ENCODE assay signal across 29 mouse cellular contexts in the genomic region with DNA sequence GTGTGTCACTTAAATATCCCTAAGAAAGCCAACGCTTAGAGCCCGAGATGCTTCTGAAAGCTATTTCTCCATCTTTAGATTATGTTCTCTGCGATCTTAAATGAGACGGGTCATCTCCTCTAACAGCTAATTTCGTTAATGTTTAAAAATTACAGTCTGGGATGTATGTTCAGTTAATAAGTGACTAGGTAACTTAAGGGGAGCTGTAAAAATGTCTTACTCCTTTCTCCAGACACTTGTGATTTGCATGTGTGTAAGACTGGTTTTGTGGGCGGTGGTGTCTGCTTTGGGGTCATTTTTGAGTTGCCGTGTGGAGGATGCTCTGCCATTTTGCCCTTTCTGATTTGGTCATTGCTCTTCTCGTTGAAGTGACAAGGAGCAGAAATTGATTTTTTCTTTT. TPM values are rescaled to one million over a fixed set of nuclear protein-coding genes. Genes with fewer than 3 reads are reported as not detected.
DNase-seq lines count a peak whose midpoint lies in the region; ATAC-seq and TF ChIP-seq lines count a peak whose summit lies in the region.
"Had no signal": no experiment of that assay in that cellular context is flagged by ENCODE, and none has a peak within 500 bp of the region (broad histone marks: within the 10 kb centered on the region; RNA-seq: fewer than 3 reads in every experiment).

No protein-coding gene starts in this region.

- H3K9me3 ChIP-seq in kidney, embryonic 16.5 days (ENCODE audit: low read length) = no peaks in the 10 kb centered on the region
- no peaks in the 10 kb centered on the region for H3K9me3 ChIP-seq in intestine, embryonic 15.5 days
- no peaks in the 10 kb centered on the region for H3K9me3 ChIP-seq in intestine, postnatal 0 days (ENCODE audit: control insufficient read depth)
- H3K9me3 ChIP-seq: embryonic facial prominence, embryonic 13.5 days; embryonic facial prominence, embryonic 15.5 days; forebrain, embryonic 10.5 days; forebrain, embryonic 12.5 days had no signal

- no peaks in the 10 kb centered on the region for H3K27me3 ChIP-seq in kidney, embryonic 16.5 days (ENCODE audit: insufficient read depth, low read length)
- H3K27me3 ChIP-seq in intestine, embryonic 15.5 days (replicated peaks) = no peaks in the 10 kb centered on the region
- H3K27me3 ChIP-seq in intestine, postnatal 0 days (replicated peaks; ENCODE audit: control insufficient read depth, insufficient read depth, low read length) = no peaks in the 10 kb centered on the region
- H3K27me3 ChIP-seq: CH12.LX; embryonic facial prominence, embryonic 13.5 days; embryonic facial prominence, embryonic 15.5 days; forebrain, embryonic 12.5 days had no signal

- no peak overlapping the region for H3K4me3 ChIP-seq in kidney, embryonic 16.5 days (ENCODE audit: low read length)
- no peak overlapping the region for H3K4me3 ChIP-seq in intestine, embryonic 15.5 days (replicated peaks)
- no peak overlapping the region for H3K4me3 ChIP-seq in intestine, postnatal 0 days (ENCODE audit: low read depth, low read length)
- H3K4me3 ChIP-seq: embryonic facial prominence, embryonic 13.5 days; embryonic facial prominence, embryonic 15.5 days; erythroblast, embryonic 14.5 days; forebrain, embryonic 10.5 days; forebrain, embryonic 12.5 days had no signal

- DNase-seq in heart, adult 11 months = peak; percentile 11
- DNase-seq in heart, postnatal 36 days = no peak
- DNase-seq in kidney, adult 9 months = no peak
- no peak for DNase-seq in left cerebral cortex, postnatal 14 days (ENCODE audit: low spot score in 2 of 2)
- DNase-seq: adrenal gland, adult 2 months; adrenal gland, postnatal 10 days; adrenal gland, postnatal 25 days; B cell, adult 2 months; cerebellum, adult 11 months; cerebellum, adult 18-20 months; cerebellum, adult 8-10 months; cerebellum, adult 9-11 months; cerebellum, postnatal 14 days; cerebellum, postnatal 36 days; embryo, embryonic 11 days had no signal

- peaks cover 39% of the 10 kb centered on the region for H3K4me1 ChIP-seq in kidney, embryonic 16.5 days (ENCODE audit: insufficient read depth, low read length)
- H3K4me1 ChIP-seq in intestine, embryonic 15.5 days (replicated peaks) = no peaks in the 10 kb centered on the region
- no peaks in the 10 kb centered on the region; the same call in 1 of the 2 replicates for H3K4me1 ChIP-seq in intestine, postnatal 0 days (replicated peaks; ENCODE audit: control insufficient read depth, insufficient read depth, low read length)
- H3K4me1 ChIP-seq: embryonic facial prominence, embryonic 13.5 days; embryonic facial prominence, embryonic 15.5 days; forebrain, embryonic 10.5 days; forebrain, embryonic 12.5 days had no signal

- ATAC-seq in kidney, embryonic 16.5 days (ENCODE audit: low FRiP score, low TSS enrichment) = peak; percentile 49; the same call in 1 of the 2 replicates
- peak; percentile 69 for ATAC-seq in intestine, embryonic 15.5 days
- ATAC-seq in intestine, postnatal 0 days = peak; percentile 42; the same call in 1 of the 2 replicates
- ATAC-seq: CD4-positive, CD25-positive, alpha-beta regulatory T cell, adult 4 months; forebrain, embryonic 14.5 days had no signal

- intact Hi-C loops in heart, postnatal 36 days (cut with DNase I) = no loop called here
- intact Hi-C loops in left cerebral cortex, postnatal 14 days (cut with DNase I) = no loop called here

- H3K9ac ChIP-seq in kidney, embryonic 16.5 days (replicated peaks; ENCODE audit: low read length) = no peak overlapping the region
- H3K9ac ChIP-seq in intestine, embryonic 15.5 days = no peak overlapping the region
- H3K9ac ChIP-seq in intestine, postnatal 0 days (ENCODE audit: low read depth, low read length) = no peak overlapping the region
- H3K9ac ChIP-seq: embryonic facial prominence, embryonic 13.5 days; embryonic facial prominence, embryonic 15.5 days; forebrain, embryonic 12.5 days had no signal

- 69% methylated on average over 8 of the region's 8 CpGs for WGBS in kidney, embryonic 16.5 days
- WGBS in intestine, embryonic 15.5 days = 57% methylated on average over 8 of the region's 8 CpGs
- WGBS in intestine, postnatal 0 days = 48% methylated on average over 8 of the region's 8 CpGs

- peaks cover 56% of the 10 kb centered on the region for H3K36me3 ChIP-seq in kidney, embryonic 16.5 days (ENCODE audit: insufficient read depth, low read length)
- H3K36me3 ChIP-seq in intestine, embryonic 15.5 days = peaks cover 27% of the 10 kb centered on the region
- H3K36me3 ChIP-seq in intestine, postnatal 0 days (ENCODE audit: control insufficient read depth, insufficient read depth) = peaks cover 60% of the 10 kb centered on the region
- H3K36me3 ChIP-seq: G1E had no signal

- H3K4me2 ChIP-seq in kidney, embryonic 16.5 days (replicated peaks; ENCODE audit: low read depth, low read length) = no peak overlapping the region
- no peak overlapping the region for H3K4me2 ChIP-seq in intestine, embryonic 15.5 days (replicated peaks)
- no peak overlapping the region for H3K4me2 ChIP-seq in intestine, postnatal 0 days (replicated peaks; ENCODE audit: low read depth)
- H3K4me2 ChIP-seq: embryonic facial prominence, embryonic 13.5 days; embryonic facial prominence, embryonic 15.5 days; forebrain, embryonic 12.5 days had no signal

- no peak for TF ChIP-seq CTCF in intestine, postnatal 0 days (IDR thresholded peaks at IDR 0.05; ENCODE audit: low read depth)

- no peak overlapping the region for H3K27ac ChIP-seq in kidney, embryonic 16.5 days (ENCODE audit: low read length)
- H3K27ac ChIP-seq in intestine, embryonic 15.5 days = no peak overlapping the region
- no peak overlapping the region for H3K27ac ChIP-seq in intestine, postnatal 0 days (ENCODE audit: low read depth, low read length)
- H3K27ac ChIP-seq: embryonic facial prominence, embryonic 13.5 days; embryonic facial prominence, embryonic 15.5 days; forebrain, embryonic 10.5 days; forebrain, embryonic 12.5 days had no signal

RNA-seq across cellular contexts. Expression of gene Mtnr1a, which starts 55.1 kb away (rescaled TPM):
- not detected for total RNA-seq in heart, postnatal 36 days (2021)
- polyA plus RNA-seq in kidney, embryonic 16.5 days (2015; fragmentation: Nextera tagmentation; extraction: Ambion mirVana) = not detected in 2 replicates
- 0.26 and 0.28 TPM in 2 replicates for polyA plus RNA-seq in intestine, embryonic 15.5 days (2015; fragmentation: Nextera tagmentation; extraction: Ambion mirVana)
- 0.18 TPM in 1 of 2 replicates, not detected in the other for polyA plus RNA-seq in intestine, postnatal 0 days (2015; fragmentation: Nextera tagmentation; extraction: Ambion mirVana)
- total RNA-seq in left cerebral cortex, postnatal 14 days (2021) = not detected
- total RNA-seq: adrenal gland, adult 2 months; adrenal gland, postnatal 25 days; CH12.LX; common myeloid progenitor, adult 5-6 weeks; G1E had no signal
- polyA plus RNA-seq: adrenal gland, adult 2 months; CD4-positive, CD25-positive, alpha-beta regulatory T cell, adult 4 months; embryonic facial prominence, embryonic 11.5 days; embryonic facial prominence, embryonic 13.5 days; embryonic facial prominence, embryonic 15.5 days; erythroblast, embryonic 14.5 days; G1E had no signal
